Mouse (Mus musculus) monocyte, adult 2 months (primary cell): ENCODE data around the gene Apobr.

ENCODE experiments used
- DNase-seq, 2 experiments: peaks; one replicate each; pipeline ENCODE4 v3.0.0; 2022; ENCODE audit warnings: low spot score in 2 of 2, low read depth in 1 of 2

Apobr gene

GRCm38 (mm10) chr7:126596414-126596813, 11.7 kb downstream of the Apobr start:
- DNase-seq: no peak

- DNase-seq: no peak
Observed at GRCm38 (mm10) chr7:126598919-126599318, 14.2 kb downstream of the Apobr start.

DNA sequence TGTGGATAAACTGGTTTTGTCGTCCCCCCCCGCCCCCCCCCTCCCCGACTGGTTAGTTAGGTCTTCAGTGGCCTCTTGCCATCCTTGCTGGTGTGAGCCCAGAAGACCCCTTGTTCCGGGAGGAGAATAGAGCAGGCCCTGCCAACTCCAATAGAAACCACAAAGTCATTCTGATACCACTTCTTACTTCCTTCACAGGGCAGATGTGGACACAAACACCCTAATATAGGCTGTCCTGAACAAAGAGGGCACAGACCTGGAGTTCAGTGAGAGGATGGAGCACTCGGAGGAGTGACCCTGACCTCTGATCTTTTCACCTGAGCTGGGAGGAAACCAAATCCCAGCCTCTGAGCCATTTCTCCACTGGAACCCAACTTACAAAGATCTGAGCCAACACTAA, 17.2 kb downstream of the Apobr start:
- DNase-seq: no peak

GRCm38 (mm10) chr7:126602650-126603049, 17.9 kb downstream of the Apobr start:
- no peak for DNase-seq

GRCm38 (mm10) chr7:126606611-126607010, 21.9 kb downstream of the Apobr start:
- DNase-seq: no peak

- no peak for DNase-seq
Observed at GRCm38 (mm10) chr7:126607064-126607463, 22.3 kb downstream of the Apobr start.

DNA sequence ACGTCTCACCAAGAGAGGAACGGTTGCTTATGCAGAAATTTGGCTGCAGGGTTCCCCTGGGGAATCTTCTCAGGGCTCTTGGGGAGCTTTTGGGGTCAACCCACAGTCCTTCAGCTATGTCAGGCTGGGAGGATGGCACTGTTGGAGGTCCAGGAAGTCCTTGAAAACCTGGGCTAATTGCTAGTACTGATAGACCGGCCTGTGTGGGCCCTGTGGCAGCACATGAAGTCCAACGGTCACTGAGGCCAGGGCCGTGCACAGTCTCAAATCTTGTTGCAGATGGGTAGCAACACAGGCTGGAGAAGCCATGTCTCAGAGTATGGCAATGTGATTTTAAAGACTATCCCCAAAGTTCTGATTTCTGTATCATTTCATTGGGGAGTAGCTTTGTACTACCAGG, 23.1 kb downstream of the Apobr start:
- no peak for DNase-seq

DNA sequence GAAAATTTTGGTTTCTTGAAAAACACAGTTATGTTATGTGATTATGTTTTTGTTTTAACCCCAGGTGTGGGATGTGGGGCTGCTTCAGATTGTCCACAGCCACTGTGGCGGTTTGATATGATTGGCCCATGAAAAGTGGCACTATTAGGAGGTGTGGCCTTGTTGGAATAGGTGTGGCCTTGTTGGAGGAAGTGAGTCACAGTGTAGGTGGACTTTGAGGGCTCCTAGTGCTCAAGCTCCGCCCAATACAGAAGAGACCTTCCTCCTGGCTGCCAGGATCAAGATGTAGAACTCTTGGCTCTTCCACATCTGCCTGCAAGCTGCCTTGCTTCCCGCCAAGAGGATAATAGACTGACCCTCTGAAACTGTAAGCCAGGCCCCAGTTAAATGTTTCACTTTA, 28.0 kb downstream of the Apobr start:
- DNase-seq: no peak

GRCm38 (mm10) chr7:126616707-126617106, 32.0 kb downstream of the Apobr start:
- DNase-seq: no peak

- no peak for DNase-seq
Observed at GRCm38 (mm10) chr7:126619559-126620275, 35.0 kb downstream of the Apobr start.

- DNase-seq: no peak
Observed at GRCm38 (mm10) chr7:126621452-126622359, 37.0 kb downstream of the Apobr start.

GRCm38 (mm10) chr7:126623381-126623780, 38.6 kb downstream of the Apobr start:
- DNase-seq: no peak

GRCm38 (mm10) chr7:126624774-126625173, 40.0 kb downstream of the Apobr start:
- DNase-seq: no peak

DNA sequence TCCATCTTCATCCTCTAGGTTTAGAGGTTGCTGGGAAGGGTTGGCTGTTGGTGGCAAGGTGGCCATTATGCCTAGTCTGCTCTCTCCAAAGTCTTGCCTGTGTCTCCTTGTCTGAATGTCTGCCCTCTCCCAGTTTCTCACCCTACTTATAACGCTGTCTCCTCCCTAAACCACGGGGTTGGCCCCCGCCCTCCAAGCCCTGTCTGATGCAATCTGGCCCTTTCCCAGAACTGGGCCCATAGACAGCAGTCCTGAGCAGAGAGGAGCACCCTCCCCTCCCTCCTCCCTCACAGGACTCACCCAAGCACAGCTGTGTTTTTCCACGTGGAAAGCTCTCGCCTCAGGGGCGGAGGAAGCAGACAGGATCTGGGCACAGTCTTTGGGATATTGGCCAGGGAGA, 40.6 kb downstream of the Apobr start:
- peak; percentile 19 to 47 for DNase-seq

DNA sequence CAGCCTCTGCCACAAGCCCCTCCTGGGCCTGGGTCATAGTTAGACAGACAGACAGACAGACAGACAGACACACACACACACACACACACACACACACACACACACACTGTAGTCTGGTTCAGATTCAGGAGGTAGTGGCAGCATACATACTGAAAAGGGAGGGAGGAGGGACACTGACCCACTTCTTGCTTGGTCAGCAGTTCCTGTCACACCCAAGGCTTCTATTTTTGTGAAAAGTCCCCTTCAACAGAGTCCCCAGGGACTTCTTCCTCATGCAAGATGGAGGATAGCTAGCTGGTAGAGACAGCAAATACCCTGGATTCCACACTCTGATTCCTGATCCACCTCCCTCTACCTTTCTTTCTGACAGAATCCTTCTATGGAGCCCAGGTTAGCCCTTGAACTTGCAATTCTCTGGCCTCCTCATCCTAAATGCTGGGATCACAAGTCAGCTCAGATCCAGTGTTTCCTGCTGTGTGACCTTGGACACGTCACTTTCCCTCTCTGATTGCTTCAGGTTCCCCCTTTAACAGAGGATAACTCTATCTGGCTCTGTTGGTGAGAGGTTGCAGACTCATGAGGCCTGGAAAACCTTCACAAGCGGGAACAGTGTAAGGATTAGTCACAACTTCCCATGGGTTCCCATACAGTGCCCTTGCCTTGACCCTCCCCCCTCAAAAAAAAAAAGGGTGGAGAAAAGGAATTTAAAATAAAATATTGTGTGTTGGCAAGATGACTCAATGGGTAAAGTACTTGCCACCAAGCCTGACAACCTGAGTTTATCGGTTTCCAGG, 41.3 kb downstream of the Apobr start:
- no peak for DNase-seq

DNA sequence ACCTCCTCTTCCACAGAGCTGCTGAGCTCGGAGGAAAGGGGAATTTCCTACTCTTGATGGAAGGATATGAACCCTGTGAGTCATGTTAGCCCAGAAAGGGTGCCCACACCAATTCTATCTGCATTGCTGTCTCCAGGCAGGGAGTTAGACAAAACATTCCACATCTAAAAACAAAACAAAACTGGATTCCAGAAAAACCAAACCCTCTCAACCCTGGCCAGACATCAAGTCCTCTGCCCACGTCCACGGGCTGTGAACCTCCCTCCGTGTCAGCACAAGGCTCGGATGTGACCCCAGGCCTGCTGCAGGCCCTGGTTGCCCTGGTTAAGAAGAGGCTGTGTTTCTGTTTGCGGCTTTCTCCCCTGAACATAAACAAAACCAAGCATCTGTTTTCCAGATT, 43.4 kb downstream of the Apobr start:
- DNase-seq: no peak

DNA sequence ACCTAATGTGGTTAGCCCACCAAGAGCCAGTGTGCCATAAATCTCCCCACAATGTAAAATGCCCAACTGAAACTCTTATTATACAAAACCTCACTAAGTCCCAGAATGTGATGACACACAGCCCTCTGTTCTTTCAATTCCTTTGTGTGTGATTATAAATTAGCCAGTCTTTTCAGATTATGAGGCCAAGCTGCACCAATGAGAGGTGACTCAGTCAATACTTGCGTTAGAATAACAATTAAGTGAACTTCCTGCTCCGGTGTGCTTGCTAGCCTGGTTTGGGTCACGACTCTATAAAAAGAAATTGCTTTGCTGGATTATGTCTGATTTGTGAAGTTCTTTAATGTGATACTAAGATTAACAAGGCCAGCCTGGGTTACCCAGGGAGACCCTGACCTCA, 45.2 kb downstream of the Apobr start:
- no peak for DNase-seq

DNA sequence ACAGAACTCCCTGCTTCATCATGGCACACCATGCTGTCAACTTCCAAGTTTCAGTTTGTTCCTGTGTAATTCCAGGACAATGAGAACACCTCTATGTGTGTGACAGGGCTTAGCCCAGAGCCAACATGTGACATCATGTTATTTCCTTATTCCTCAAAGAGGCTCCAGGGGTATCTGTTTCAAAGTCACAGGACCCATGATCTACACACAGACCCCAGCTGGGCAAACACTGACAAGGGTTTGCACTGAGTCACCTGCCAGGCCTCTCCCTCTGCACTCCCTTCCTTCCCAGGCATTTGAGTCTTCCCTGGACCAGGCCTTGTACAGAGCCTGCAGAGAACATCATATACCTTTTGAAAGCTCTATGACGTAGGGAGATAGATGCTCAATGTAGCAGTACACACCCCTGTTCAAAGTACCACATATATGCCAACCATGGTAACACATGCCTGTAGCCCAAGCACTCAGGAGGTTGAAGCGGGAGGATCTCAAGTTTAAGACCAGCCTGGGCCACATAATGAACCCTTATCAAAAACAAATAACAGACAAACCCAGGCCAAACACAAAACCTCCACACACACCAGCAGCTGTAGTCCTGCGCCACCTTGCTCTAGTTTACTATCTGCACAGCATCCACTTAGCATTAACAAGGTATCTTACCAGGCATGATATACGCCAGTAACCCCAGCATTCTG, 46.2 kb downstream of the Apobr start, which contains the start of gene Nupr1:
Gene Nupr1 (minus strand): TSS at position 38 of the 695 bp plus-strand sequence.
- DNase-seq: no peak

DNA sequence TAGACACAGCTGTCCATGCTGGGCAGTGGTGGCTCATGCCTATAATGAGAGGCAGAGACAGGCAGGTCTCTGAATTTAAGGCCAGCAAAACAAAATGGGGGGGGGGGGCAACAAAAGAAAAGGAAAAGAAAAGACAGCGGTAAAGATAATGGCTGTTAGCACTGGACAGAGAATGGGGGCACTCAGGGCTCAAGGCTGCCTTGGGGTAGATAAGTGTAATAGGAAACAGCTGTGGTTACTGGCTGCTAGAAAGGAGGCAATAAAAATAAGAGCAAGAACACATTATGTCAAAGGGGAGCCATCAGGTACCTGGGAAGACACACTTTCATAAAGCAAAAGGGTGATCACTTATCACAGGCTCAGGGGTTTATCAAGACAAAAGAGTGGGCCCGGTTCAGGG, 47.7 kb downstream of the Apobr start:
- no peak for DNase-seq

DNA sequence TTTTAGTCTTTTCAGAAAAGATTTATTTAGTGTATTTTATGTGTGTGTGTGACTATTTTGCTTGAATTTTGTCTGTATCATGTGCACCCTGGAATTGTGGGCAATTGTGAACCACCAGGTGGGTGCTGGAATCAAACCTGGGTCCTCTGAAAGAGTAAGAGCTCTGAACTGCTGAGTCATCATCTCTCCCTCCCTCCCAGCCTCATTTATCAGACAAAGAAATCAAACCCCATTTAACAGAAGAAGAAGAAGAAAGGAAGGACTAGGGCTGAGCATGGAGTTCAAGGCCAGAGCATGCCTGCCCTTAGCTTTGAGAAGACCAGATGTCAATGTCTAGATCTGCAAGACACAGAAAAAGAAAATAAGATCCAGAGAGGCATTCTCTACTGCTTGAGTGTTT, 50.6 kb downstream of the Apobr start:
- DNase-seq: no peak
